Mouse (Mus musculus) liver, embryonic 13.5 days (tissue): ENCODE results near the gene Angptl7. TPM values are rescaled to one million over a fixed set of nuclear protein-coding genes. Genes with fewer than 3 reads are reported as not detected.

Source experiments
- ATAC-seq: fragments of 200-750 bp; cut with Nextera tagmentation; 2 replicates; pipeline ENCODE4 v1.8.0; 2017; ENCODE audit warnings: low read depth, mild to moderate bottlenecking, moderate number of reproducible peaks, moderate library complexity
- DNase-seq: peaks from one replicate; pipeline ENCODE4 v3.0.0; 2022
- H3K27ac ChIP-seq: fragments of 300-500 bp; sonication (generic); 2 replicates; pipeline ENCODE4 v1.5.1; 2015; ENCODE audit warnings: moderate library complexity, mild to moderate bottlenecking, inconsistent platforms
- H3K27me3 ChIP-seq: fragments of 300-500 bp; sonication (generic); 2 replicates; pipeline ENCODE4 v1.6.1; 2015; ENCODE audit warnings: mild to moderate bottlenecking, inconsistent platforms
- H3K36me3 ChIP-seq: fragments of 300-500 bp; sonication (generic); 2 replicates; pipeline ENCODE4 v1.6.1; 2015; ENCODE audit warnings: mild to moderate bottlenecking, inconsistent platforms
- H3K4me1 ChIP-seq: fragments of 300-500 bp; sonication (generic); replicated peaks from 2 replicates; pipeline ENCODE4 v1.6.1; 2015; ENCODE audit warnings: inconsistent platforms
- H3K4me2 ChIP-seq: fragments of 300-500 bp; sonication (generic); 2 replicates; pipeline ENCODE4 v1.6.1; 2015; ENCODE audit warnings: inconsistent platforms, mild to moderate bottlenecking, moderate library complexity
- H3K4me3 ChIP-seq: fragments of 300-500 bp; sonication (generic); replicated peaks from 2 replicates; pipeline ENCODE4 v1.5.1; 2015; ENCODE audit warnings: mild to moderate bottlenecking, inconsistent platforms
- H3K9ac ChIP-seq: fragments of 300-500 bp; sonication (generic); 2 replicates; pipeline ENCODE4 v1.6.1; 2015; ENCODE audit warnings: mild to moderate bottlenecking, inconsistent platforms
- H3K9me3 ChIP-seq: fragments of 300-500 bp; sonication (generic); replicated peaks from 2 replicates; pipeline ENCODE4 v1.6.1; 2016; ENCODE audit warnings: inconsistent platforms
- WGBS: fragments of 180-500 bp; shearing (Covaris S2); methylation state at CpG from one replicate; pipeline ENCODE4 v1.1.7; 2015; ENCODE audit not compliant: insufficient replicate concordance; 5-methylcytosine and 5-hydroxymethylcytosine counted together
- polyA plus RNA-seq: library from polyadenylated mRNA; unstranded; fragments of >200 nt; fragmentation: Nextera tagmentation; extraction: Ambion mirVana; gene quantifications from 2 replicates; pipeline ENCODE4 v1.2.1, GENCODE M21; 2015

The Angptl7 gene
- polyA plus RNA-seq, 1 experiment from 2014 or later = 0.32 TPM

DNA sequence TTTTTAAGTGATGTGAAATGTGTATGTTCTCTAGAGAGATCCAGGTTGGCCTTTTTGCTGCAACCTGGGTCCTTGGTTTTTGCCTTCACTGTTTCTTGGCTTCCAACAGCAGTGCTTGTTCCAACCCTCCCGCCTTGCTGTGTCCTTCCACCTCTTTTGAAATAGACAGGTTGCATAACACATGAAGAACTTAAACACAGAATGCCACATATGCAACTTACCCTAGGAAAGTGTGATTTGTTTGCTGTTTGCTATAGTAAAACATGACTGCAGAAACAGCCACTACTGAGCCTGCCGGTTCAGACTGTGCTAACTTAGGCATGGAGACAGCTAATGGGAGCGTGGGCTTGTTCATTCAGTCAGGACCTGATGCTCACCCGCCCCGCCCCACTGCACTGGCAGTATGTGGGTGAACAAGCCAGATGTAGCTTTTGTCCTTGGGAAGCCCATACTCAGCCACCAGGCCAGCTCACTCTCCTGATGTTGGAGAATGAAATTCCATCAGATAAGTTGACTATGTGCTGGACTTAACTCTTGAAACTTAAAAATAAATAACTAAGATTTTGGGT, 33.7 kb downstream of the Angptl7 start:
- H3K36me3 ChIP-seq = peaks cover 98% of the 10 kb centered on the region
- no peak overlapping the region for H3K27ac ChIP-seq
- H3K27me3 ChIP-seq = no peaks in the 10 kb centered on the region
- H3K4me1 ChIP-seq = no peaks in the 10 kb centered on the region
- H3K4me2 ChIP-seq = no peak overlapping the region
- no peaks in the 10 kb centered on the region for H3K9me3 ChIP-seq
- H3K4me3 ChIP-seq = no peak overlapping the region
- 79% methylated on average over 5 of the region's 5 CpGs for WGBS
- DNase-seq = no peak
- no peak for ATAC-seq
- H3K9ac ChIP-seq = no peak overlapping the region

GRCm38 (mm10) chr4:148464869-148465268, 35.4 kb downstream of the Angptl7 start:
- peaks cover 94% of the 10 kb centered on the region for H3K36me3 ChIP-seq

GRCm38 (mm10) chr4:148464301-148464700, 36.0 kb downstream of the Angptl7 start:
- H3K9me3 ChIP-seq = no peaks in the 10 kb centered on the region
- DNase-seq (no peak), ATAC-seq (no peak)
- no peaks in the 10 kb centered on the region for H3K27me3 ChIP-seq
- H3K4me1 ChIP-seq = no peaks in the 10 kb centered on the region
- H3K27ac ChIP-seq = no peak overlapping the region
- H3K36me3 ChIP-seq = peaks cover 94% of the 10 kb centered on the region
- no peak overlapping the region for H3K4me3 ChIP-seq
- no peak overlapping the region for H3K9ac ChIP-seq
- H3K4me2 ChIP-seq = no peak overlapping the region
- 86% methylated on average over 12 of the region's 12 CpGs for WGBS

More at GRCm38 (mm10) chr4:148464869-148465268, 35.4 kb downstream of the Angptl7 start:
- Histone ChIP-seq H3K4me3 (no peak overlapping the region), H3K27ac (no peak overlapping the region), H3K9me3 (no peaks in the 10 kb centered on the region), H3K4me2 (no peak overlapping the region), H3K4me1 (no peaks in the 10 kb centered on the region), H3K9ac (no peak overlapping the region), H3K27me3 (no peaks in the 10 kb centered on the region)
- ATAC-seq (no peak), DNase-seq (no peak)
- 91% methylated on average over 12 of the region's 12 CpGs for WGBS

GRCm38 (mm10) chr4:148463208-148463960, 36.9 kb downstream of the Angptl7 start:
- DNase-seq (no peak), ATAC-seq (peak; percentile 24)
- H3K4me3 ChIP-seq = no peak overlapping the region

DNA sequence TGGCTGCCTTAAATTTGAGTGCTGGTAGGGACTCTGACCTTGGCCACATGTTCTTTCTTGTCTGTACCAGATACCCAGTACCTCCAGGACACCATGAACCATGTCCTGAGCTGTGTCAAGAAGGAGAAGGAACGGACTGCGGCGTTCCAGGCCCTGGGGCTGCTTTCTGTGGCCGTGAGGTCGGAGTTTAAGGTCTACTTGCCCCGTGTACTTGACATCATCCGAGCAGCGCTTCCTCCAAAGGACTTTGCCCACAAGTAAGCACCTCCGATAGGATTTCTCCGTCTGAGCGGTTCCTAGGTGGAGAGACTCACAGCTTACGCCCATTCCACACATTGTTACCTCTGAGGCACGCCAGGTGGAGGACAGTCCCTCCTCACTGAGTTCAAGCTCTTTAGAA, 37.5 kb downstream of the Angptl7 start:
- WGBS = 91% methylated on average over 13 of the region's 13 CpGs
- Histone ChIP-seq H3K36me3 (peaks cover 94% of the 10 kb centered on the region), H3K9me3 (no peaks in the 10 kb centered on the region), H3K4me2 (no peak overlapping the region), H3K27ac (no peak overlapping the region), H3K4me1 (no peaks in the 10 kb centered on the region), H3K4me3 (no peak overlapping the region), H3K27me3 (no peaks in the 10 kb centered on the region), H3K9ac (no peak overlapping the region)
- DNase-seq (no peak), ATAC-seq (no peak)

More at GRCm38 (mm10) chr4:148463208-148463960, 36.9 kb downstream of the Angptl7 start:
- peaks cover 94% of the 10 kb centered on the region for H3K36me3 ChIP-seq
- H3K4me2 ChIP-seq = no peak overlapping the region
- no peaks in the 10 kb centered on the region for H3K4me1 ChIP-seq
- H3K27me3 ChIP-seq = no peaks in the 10 kb centered on the region
- H3K9ac ChIP-seq = no peak overlapping the region
- WGBS = 82% methylated on average over 14 of the region's 14 CpGs
- H3K27ac ChIP-seq = no peak overlapping the region
- no peaks in the 10 kb centered on the region for H3K9me3 ChIP-seq

- WGBS = 75% methylated on average over 4 of the region's 4 CpGs
Measured at GRCm38 (mm10) chr4:148461772-148462171, 38.5 kb downstream of the Angptl7 start.

GRCm38 (mm10) chr4:148460656-148461284, 39.5 kb downstream of the Angptl7 start:
- no peak overlapping the region for H3K9ac ChIP-seq
- ATAC-seq (no peak), DNase-seq (no peak)
- H3K27ac ChIP-seq = no peak overlapping the region
- H3K9me3 ChIP-seq = no peaks in the 10 kb centered on the region
- H3K4me3 ChIP-seq = no peak overlapping the region
- 89% methylated on average over 12 of the region's 12 CpGs for WGBS
- H3K4me1 ChIP-seq = no peaks in the 10 kb centered on the region
- peaks cover 95% of the 10 kb centered on the region for H3K36me3 ChIP-seq
- no peaks in the 10 kb centered on the region for H3K27me3 ChIP-seq
- no peak overlapping the region for H3K4me2 ChIP-seq

More at GRCm38 (mm10) chr4:148461772-148462171, 38.5 kb downstream of the Angptl7 start:
- ATAC-seq (no peak), DNase-seq (no peak)
- H3K36me3 ChIP-seq = peaks cover 95% of the 10 kb centered on the region
- H3K4me1 ChIP-seq = no peaks in the 10 kb centered on the region
- no peak overlapping the region for H3K27ac ChIP-seq
- H3K9me3 ChIP-seq = no peaks in the 10 kb centered on the region
- no peak overlapping the region for H3K4me2 ChIP-seq
- H3K9ac ChIP-seq = no peak overlapping the region
- H3K4me3 ChIP-seq = no peak overlapping the region
- no peaks in the 10 kb centered on the region for H3K27me3 ChIP-seq

DNA sequence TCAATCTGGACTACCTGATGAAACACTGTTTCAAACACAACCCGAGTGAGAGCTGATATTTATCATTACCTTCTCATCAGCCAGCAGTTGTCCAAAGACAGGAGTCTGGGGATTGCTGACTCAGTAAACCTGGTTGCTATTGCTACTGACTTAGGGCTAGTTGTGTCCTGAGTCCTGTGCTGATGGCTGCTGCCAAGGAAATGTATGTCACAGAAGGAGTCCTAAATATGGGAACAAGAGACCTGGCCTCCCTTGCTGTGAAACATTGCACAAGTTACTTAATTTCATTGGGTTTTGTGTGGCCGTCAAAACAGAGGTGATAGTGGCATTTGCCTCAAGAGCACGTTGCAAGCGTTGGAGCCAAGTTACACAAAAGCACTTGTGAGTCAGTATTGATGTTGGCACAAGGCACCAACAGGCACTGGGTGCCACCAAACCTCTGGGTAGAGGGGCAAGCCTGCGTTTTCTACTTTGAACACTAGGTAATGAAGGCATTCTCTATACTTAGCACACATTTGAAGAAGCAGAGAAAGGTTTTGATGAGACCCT, 44.7 kb downstream of the Angptl7 start:
- no peak overlapping the region for H3K4me2 ChIP-seq
- H3K9me3 ChIP-seq = no peaks in the 10 kb centered on the region
- no peak for ATAC-seq
- H3K9ac ChIP-seq = no peak overlapping the region
- no peaks in the 10 kb centered on the region for H3K27me3 ChIP-seq
- DNase-seq = no peak
- 77% methylated on average over 5 of the region's 5 CpGs for WGBS
- no peak overlapping the region for H3K27ac ChIP-seq
- peaks cover 83% of the 10 kb centered on the region for H3K36me3 ChIP-seq
- H3K4me1 ChIP-seq = no peaks in the 10 kb centered on the region
- H3K4me3 ChIP-seq = no peak overlapping the region

GRCm38 (mm10) chr4:148453707-148454106, 46.6 kb downstream of the Angptl7 start:
- H3K9me3 ChIP-seq = no peaks in the 10 kb centered on the region
- no peak for DNase-seq
- H3K4me2 ChIP-seq = no peak overlapping the region

GRCm38 (mm10) chr4:148448853-148449245, 51.4 kb downstream of the Angptl7 start:
- peak overlapping the region; percentile 74 for H3K27ac ChIP-seq
- H3K36me3 ChIP-seq = peaks cover 18% of the 10 kb centered on the region
- ATAC-seq (peak; percentile 11; the same call in 1 of the 2 replicates), DNase-seq (peak; percentile 47)
- under 1% methylated on average over 15 of the region's 15 CpGs for WGBS
- H3K4me1 ChIP-seq = peaks cover 33% of the 10 kb centered on the region
- no peaks in the 10 kb centered on the region for H3K27me3 ChIP-seq
- H3K4me3 ChIP-seq = peak overlapping the region; percentile 96
- H3K4me2 ChIP-seq = peak overlapping the region; percentile 87
- no peaks in the 10 kb centered on the region for H3K9me3 ChIP-seq
- H3K9ac ChIP-seq = peak overlapping the region; percentile 94

More at GRCm38 (mm10) chr4:148453707-148454106, 46.6 kb downstream of the Angptl7 start:
- H3K4me1 ChIP-seq = peaks cover 12% of the 10 kb centered on the region
- no peak overlapping the region for H3K27ac ChIP-seq
- peaks cover 66% of the 10 kb centered on the region for H3K36me3 ChIP-seq
- no peak for ATAC-seq
- H3K4me3 ChIP-seq = no peak overlapping the region
- H3K27me3 ChIP-seq = no peaks in the 10 kb centered on the region
- WGBS = 91% methylated on average over 11 of the region's 11 CpGs
- no peak overlapping the region for H3K9ac ChIP-seq

- Histone ChIP-seq H3K4me3 (peak within 1 kb of the TSS; percentile 96), H3K36me3 (peaks cover 12% of the 10 kb centered on the region), H3K9ac (peak within 1 kb of the TSS; percentile 94), H3K27ac (peak within 1 kb of the TSS; percentile 74), H3K4me2 (peak within 1 kb of the TSS; percentile 87), H3K4me1 (peaks cover 38% of the 10 kb centered on the region), H3K27me3 (no peaks in the 10 kb centered on the region), H3K9me3 (no peaks in the 10 kb centered on the region)
- peak; percentile 92 for ATAC-seq
- WGBS = under 1% methylated on average over 52 of the region's 56 CpGs
- DNase-seq = peak; percentile 94
Measured at GRCm38 (mm10) chr4:148448179-148448852, 51.9 kb downstream of the Angptl7 start, which contains the start of gene Mtor. Gene Mtor, plus strand, starts transcription at chr4:148448611.
